Mouse (Mus musculus): ENCODE results near the gene Socs3. TPM values are rescaled to one million over a fixed set of nuclear protein-coding genes. Genes with fewer than 3 reads are reported as not detected.

The Socs3 gene
- polyA plus RNA-seq, 1 experiment from 2014 or later, result 15.7 TPM

GRCm38 (mm10) chr11:117993190-117994175 lies 23.6 kb upstream of the Socs3 start:
- H3K9ac ChIP-seq (ENCODE audit: low read length), result peak overlapping the region; percentile 41

GRCm38 (mm10) chr11:117991502-117992470 lies 21.9 kb upstream of the Socs3 start:
- H3K27me3 ChIP-seq (ENCODE audit: control insufficient read depth, insufficient read depth, low read length), result no peaks in the 10 kb centered on the region
- DNase-seq (ENCODE audit: low spot score), result no peak
- H3K4me1 ChIP-seq (replicated peaks; ENCODE audit: control insufficient read depth, insufficient read depth), result peaks cover 35% of the 10 kb centered on the region
- WGBS, result 33% methylated on average over 9 of the region's 9 CpGs
- H3K36me3 ChIP-seq (ENCODE audit: control insufficient read depth, insufficient read depth, low read length), result no peaks in the 10 kb centered on the region
- no peak overlapping the region for H3K4me3 ChIP-seq (ENCODE audit: low read depth, low read length)
- ATAC-seq (ENCODE audit: low FRiP score, low TSS enrichment), result peak; percentile 56
- no peak overlapping the region for H3K9ac ChIP-seq (ENCODE audit: low read length)
- H3K9me3 ChIP-seq (ENCODE audit: control insufficient read depth, low read length), result no peaks in the 10 kb centered on the region
- peak overlapping the region; percentile 24; the same call in 1 of the 2 replicates for H3K27ac ChIP-seq (replicated peaks)
- H3K4me2 ChIP-seq (replicated peaks; ENCODE audit: low read depth), result no peak overlapping the region
- TF ChIP-seq CTCF (IDR thresholded peaks at IDR 0.05; ENCODE audit: low read depth), result no peak

More at GRCm38 (mm10) chr11:117993190-117994175, 23.6 kb upstream of the Socs3 start:
- DNase-seq (ENCODE audit: low spot score), result no peak
- no peaks in the 10 kb centered on the region for H3K36me3 ChIP-seq (ENCODE audit: control insufficient read depth, insufficient read depth, low read length)
- WGBS, result 58% methylated on average over 14 of the region's 14 CpGs
- no peaks in the 10 kb centered on the region for H3K9me3 ChIP-seq (ENCODE audit: control insufficient read depth, low read length)
- H3K27me3 ChIP-seq (ENCODE audit: control insufficient read depth, insufficient read depth, low read length), result no peaks in the 10 kb centered on the region
- peak overlapping the region; percentile 90 for H3K27ac ChIP-seq (replicated peaks)
- no peak for TF ChIP-seq EP300 (optimal IDR thresholded peaks at IDR 0.05)
- no peak for TF ChIP-seq CTCF (IDR thresholded peaks at IDR 0.05; ENCODE audit: low read depth)
- H3K4me1 ChIP-seq (replicated peaks; ENCODE audit: control insufficient read depth, insufficient read depth), result peaks cover 30% of the 10 kb centered on the region
- no peak for ATAC-seq (ENCODE audit: low FRiP score, low TSS enrichment)
- H3K4me3 ChIP-seq (ENCODE audit: low read depth, low read length), result no peak overlapping the region
- H3K4me2 ChIP-seq (replicated peaks; ENCODE audit: low read depth), result 0 out of 2 replicates have a peak overlapping the region, but pooled peaks have one; percentile 1

GRCm38 (mm10) chr11:117989926-117990325 lies 20.1 kb upstream of the Socs3 start:
- Histone ChIP-seq H3K4me2 (replicated peaks; ENCODE audit: low read depth) (no peak overlapping the region), H3K4me3 (ENCODE audit: low read depth, low read length) (no peak overlapping the region), H3K36me3 (ENCODE audit: control insufficient read depth, insufficient read depth, low read length) (no peaks in the 10 kb centered on the region), H3K4me1 (replicated peaks; ENCODE audit: control insufficient read depth, insufficient read depth) (peaks cover 27% of the 10 kb centered on the region), H3K9me3 (ENCODE audit: control insufficient read depth, low read length) (no peaks in the 10 kb centered on the region), H3K9ac (ENCODE audit: low read length) (no peak overlapping the region), H3K27ac (replicated peaks) (no peak overlapping the region), H3K27me3 (ENCODE audit: control insufficient read depth, insufficient read depth, low read length) (no peaks in the 10 kb centered on the region)
- WGBS, result 50% methylated on average over 10 of the region's 10 CpGs
- DNase-seq (ENCODE audit: low spot score), result no peak
- peak; percentile 59 for TF ChIP-seq CTCF (IDR thresholded peaks at IDR 0.05; ENCODE audit: low read depth)
- no peak for TF ChIP-seq EP300 (optimal IDR thresholded peaks at IDR 0.05)
- no peak for ATAC-seq (ENCODE audit: low FRiP score, low TSS enrichment)

GRCm38 (mm10) chr11:117989241-117989640 lies 19.4 kb upstream of the Socs3 start:
- Histone ChIP-seq H3K4me2 (replicated peaks; ENCODE audit: low read depth) (no peak overlapping the region), H3K4me1 (replicated peaks; ENCODE audit: control insufficient read depth, insufficient read depth) (peaks cover 20% of the 10 kb centered on the region), H3K27me3 (ENCODE audit: control insufficient read depth, insufficient read depth, low read length) (no peaks in the 10 kb centered on the region), H3K4me3 (ENCODE audit: low read depth, low read length) (no peak overlapping the region), H3K9ac (ENCODE audit: low read length) (no peak overlapping the region), H3K36me3 (ENCODE audit: control insufficient read depth, insufficient read depth, low read length) (no peaks in the 10 kb centered on the region), H3K27ac (replicated peaks) (no peak overlapping the region), H3K9me3 (ENCODE audit: control insufficient read depth, low read length) (no peaks in the 10 kb centered on the region)
- DNase-seq (ENCODE audit: low spot score) (no peak), ATAC-seq (ENCODE audit: low FRiP score, low TSS enrichment) (no peak)
- TF ChIP-seq CTCF (IDR thresholded peaks at IDR 0.05; ENCODE audit: low read depth) (no peak), EP300 (optimal IDR thresholded peaks at IDR 0.05) (no peak)
- 78% methylated on average over 4 of the region's 4 CpGs for WGBS

GRCm38 (mm10) chr11:117987968-117988367 lies 18.1 kb upstream of the Socs3 start:
- no peaks in the 10 kb centered on the region for H3K9me3 ChIP-seq (ENCODE audit: control insufficient read depth, low read length)
- H3K27ac ChIP-seq (replicated peaks), result no peak overlapping the region
- H3K36me3 ChIP-seq (ENCODE audit: control insufficient read depth, insufficient read depth, low read length), result no peaks in the 10 kb centered on the region
- TF ChIP-seq EP300 (optimal IDR thresholded peaks at IDR 0.05), result no peak
- no peak for TF ChIP-seq CTCF (IDR thresholded peaks at IDR 0.05; ENCODE audit: low read depth)
- ATAC-seq (ENCODE audit: low FRiP score, low TSS enrichment) (no peak), DNase-seq (ENCODE audit: low spot score) (no peak)
- no peaks in the 10 kb centered on the region for H3K27me3 ChIP-seq (ENCODE audit: control insufficient read depth, insufficient read depth, low read length)
- 0 out of 2 replicates have a peak overlapping the region, but pooled peaks have one; percentile 98 for H3K4me3 ChIP-seq (ENCODE audit: low read depth, low read length)
- WGBS, result 58% methylated on average over 4 of the region's 4 CpGs
- H3K4me2 ChIP-seq (replicated peaks; ENCODE audit: low read depth), result peak overlapping the region; percentile 77
- peaks cover 11% of the 10 kb centered on the region for H3K4me1 ChIP-seq (replicated peaks; ENCODE audit: control insufficient read depth, insufficient read depth)
- H3K9ac ChIP-seq (ENCODE audit: low read length), result peak overlapping the region; percentile 93; the same call in 1 of the 2 replicates
